Mouse (Mus musculus) intestine, embryonic 16.5 days (tissue): Measurements from ENCODE around the gene Psmb8. TPM values are rescaled to one million over a fixed set of nuclear protein-coding genes. Genes with fewer than 3 reads are reported as not detected.

ENCODE experiments used
- ATAC-seq: fragments of 200-750 bp; cut with Nextera tagmentation; 2 replicates; pipeline ENCODE4 v1.8.0; 2017; ENCODE audit warnings: moderate TSS enrichment, moderate library complexity
- H3K27ac ChIP-seq: fragments of 300-500 bp; sonication (generic); 2 replicates; pipeline ENCODE4 v1.5.1; 2014; ENCODE audit warnings: mild to moderate bottlenecking, low read length
- H3K27me3 ChIP-seq: fragments of 300-500 bp; sonication (generic); replicated peaks from 2 replicates; pipeline ENCODE4 v1.6.1; 2014; ENCODE audit warnings: low read length, control low read depth, mixed read lengths; ENCODE audit not compliant: control insufficient read depth, insufficient read depth
- H3K36me3 ChIP-seq: fragments of 300-500 bp; sonication (generic); 2 replicates; pipeline ENCODE4 v1.6.1; 2014; ENCODE audit warnings: low read length, control low read depth; ENCODE audit not compliant: control insufficient read depth, insufficient read depth
- H3K4me1 ChIP-seq: fragments of 300-500 bp; sonication (generic); 2 replicates; pipeline ENCODE4 v1.6.1; 2014; ENCODE audit warnings: low read length, control low read depth, mixed read lengths; ENCODE audit not compliant: control insufficient read depth, insufficient read depth
- H3K4me2 ChIP-seq: fragments of 300-500 bp; sonication (generic); 2 replicates; pipeline ENCODE4 v1.6.1; 2014; ENCODE audit warnings: low read depth, low read length, control low read depth
- H3K4me3 ChIP-seq: fragments of 300-500 bp; sonication (generic); 2 replicates; pipeline ENCODE4 v1.5.1; 2014; ENCODE audit warnings: mild to moderate bottlenecking, low read length
- H3K9ac ChIP-seq: fragments of 300-500 bp; sonication (generic); 2 replicates; pipeline ENCODE4 v1.6.1; 2014; ENCODE audit warnings: low read depth, low read length
- H3K9me3 ChIP-seq: fragments of 300-500 bp; sonication (generic); 2 replicates; pipeline ENCODE4 v1.6.1; 2016; ENCODE audit warnings: low read length, control low read depth; ENCODE audit not compliant: control insufficient read depth
- WGBS: fragments of 180-500 bp; shearing (Covaris S2); extraction: QIAGEN DNeasy Blood & Tissue Kit; methylation state at CpG from one replicate; pipeline ENCODE4 v1.1.7; 2014; 5-methylcytosine and 5-hydroxymethylcytosine counted together
- polyA plus RNA-seq: library from polyadenylated mRNA; unstranded; fragments of >200 nt; fragmentation: Nextera tagmentation; extraction: Ambion mirVana; gene quantifications from 2 replicates; pipeline ENCODE4 v1.2.1, GENCODE M21; 2015

The Psmb8 gene
- polyA plus RNA-seq, 1 experiment from 2014 or later, result 20.7 TPM

GRCm38 (mm10) chr17:34200047-34200446 is 2.5 kb downstream of the Psmb8 start:
- 90% methylated on average over 10 of the region's 10 CpGs for WGBS
- Histone ChIP-seq H3K9ac (no peak overlapping the region), H3K27me3 (peaks cover 18% of the 10 kb centered on the region), H3K27ac (no peak overlapping the region), H3K36me3 (no peaks in the 10 kb centered on the region), H3K4me3 (no peak overlapping the region), H3K4me2 (no peak overlapping the region), H3K9me3 (peaks cover 3% of the 10 kb centered on the region; the same call in 1 of the 2 replicates), H3K4me1 (peaks cover 5% of the 10 kb centered on the region; the same call in 1 of the 2 replicates)
- no peak for ATAC-seq

GRCm38 (mm10) chr17:34200772-34201505 is 3.4 kb downstream of the Psmb8 start:
- Histone ChIP-seq H3K4me2 (no peak overlapping the region), H3K36me3 (no peaks in the 10 kb centered on the region), H3K27me3 (peaks cover 18% of the 10 kb centered on the region), H3K9me3 (peaks cover 3% of the 10 kb centered on the region; the same call in 1 of the 2 replicates), H3K9ac (no peak overlapping the region), H3K27ac (no peak overlapping the region), H3K4me3 (no peak overlapping the region), H3K4me1 (peaks cover 7% of the 10 kb centered on the region)
- no peak for ATAC-seq
- WGBS, result 86% methylated on average over 16 of the region's 16 CpGs

GRCm38 (mm10) chr17:34201506-34202055 is 4.1 kb downstream of the Psmb8 start:
- Histone ChIP-seq H3K4me1 (peaks cover 7% of the 10 kb centered on the region), H3K4me3 (no peak overlapping the region), H3K9me3 (peaks cover 3% of the 10 kb centered on the region; the same call in 1 of the 2 replicates), H3K9ac (no peak overlapping the region), H3K27me3 (peaks cover 12% of the 10 kb centered on the region), H3K27ac (no peak overlapping the region), H3K36me3 (no peaks in the 10 kb centered on the region), H3K4me2 (no peak overlapping the region)
- WGBS, result 71% methylated on average over 7 of the region's 7 CpGs
- no peak for ATAC-seq

GRCm38 (mm10) chr17:34202760-34203442 is 5.4 kb downstream of the Psmb8 start:
- peaks cover 3% of the 10 kb centered on the region; the same call in 1 of the 2 replicates for H3K9me3 ChIP-seq
- H3K36me3 ChIP-seq, result no peaks in the 10 kb centered on the region
- H3K27me3 ChIP-seq, result peaks cover 7% of the 10 kb centered on the region; the same call in 1 of the 2 replicates
- ATAC-seq, result no peak
- H3K4me3 ChIP-seq, result no peak overlapping the region
- H3K4me1 ChIP-seq, result peaks cover 4% of the 10 kb centered on the region
- H3K4me2 ChIP-seq, result no peak overlapping the region
- WGBS, result 87% methylated on average over 4 of the region's 4 CpGs
- no peak overlapping the region for H3K27ac ChIP-seq
- H3K9ac ChIP-seq, result no peak overlapping the region

- ATAC-seq, result no peak
- H3K4me3 ChIP-seq, result peak within 1 kb of the TSS; percentile 78
- 64% methylated on average over 5 of the region's 5 CpGs for WGBS
- H3K4me2 ChIP-seq, result peak within 1 kb of the TSS; percentile 98
- peaks cover 6% of the 10 kb centered on the region; the same call in 1 of the 2 replicates for H3K27me3 ChIP-seq
- H3K27ac ChIP-seq, result no peak within 1 kb of the TSS
- peaks cover 3% of the 10 kb centered on the region; the same call in 1 of the 2 replicates for H3K9me3 ChIP-seq
- H3K36me3 ChIP-seq, result no peaks in the 10 kb centered on the region
- H3K9ac ChIP-seq, result peak within 1 kb of the TSS; percentile 83
- peaks cover 2% of the 10 kb centered on the region for H3K4me1 ChIP-seq
Observed at GRCm38 (mm10) chr17:34203444-34203843, 5.9 kb downstream of the Psmb8 start, which contains the start of gene Tap2. Gene Tap2, plus strand, starts transcription at chr17:34203527.

GRCm38 (mm10) chr17:34204303-34205010 is 6.9 kb downstream of the Psmb8 start:
- H3K9me3 ChIP-seq, result peaks cover 3% of the 10 kb centered on the region; the same call in 1 of the 2 replicates
- ATAC-seq, result peak; percentile 61
- H3K27ac ChIP-seq, result no peak overlapping the region
- under 1% methylated on average over 44 of the region's 44 CpGs for WGBS
- H3K9ac ChIP-seq, result peak overlapping the region; percentile 83
- H3K4me2 ChIP-seq, result peak overlapping the region; percentile 98
- no peaks in the 10 kb centered on the region for H3K36me3 ChIP-seq
- H3K4me1 ChIP-seq, result peaks cover 2% of the 10 kb centered on the region
- peaks cover 3% of the 10 kb centered on the region; the same call in 1 of the 2 replicates for H3K27me3 ChIP-seq
- peak overlapping the region; percentile 78 for H3K4me3 ChIP-seq

- Histone ChIP-seq H3K9ac (peak overlapping the region; percentile 83), H3K36me3 (no peaks in the 10 kb centered on the region), H3K4me2 (peak overlapping the region; percentile 98), H3K27ac (no peak overlapping the region), H3K4me1 (peaks cover 2% of the 10 kb centered on the region), H3K4me3 (peak overlapping the region; percentile 78), H3K9me3 (no peaks in the 10 kb centered on the region), H3K27me3 (peaks cover 4% of the 10 kb centered on the region; the same call in 1 of the 2 replicates)
- peak; percentile 47 for ATAC-seq
- WGBS, result 15% methylated on average over 18 of the region's 18 CpGs
Observed at GRCm38 (mm10) chr17:34205021-34205745, 7.7 kb downstream of the Psmb8 start.

- no peaks in the 10 kb centered on the region for H3K9me3 ChIP-seq
- H3K4me3 ChIP-seq, result no peak overlapping the region
- peaks cover 2% of the 10 kb centered on the region for H3K4me1 ChIP-seq
- H3K36me3 ChIP-seq, result no peaks in the 10 kb centered on the region
- no peak overlapping the region for H3K9ac ChIP-seq
- peaks cover 9% of the 10 kb centered on the region for H3K27me3 ChIP-seq
- ATAC-seq, result no peak
- no peak overlapping the region for H3K27ac ChIP-seq
- WGBS, result 30% methylated on average over 9 of the region's 9 CpGs
- no peak overlapping the region for H3K4me2 ChIP-seq
Observed at GRCm38 (mm10) chr17:34205746-34206176, 8.2 kb downstream of the Psmb8 start.
